Mouse (Mus musculus): ENCODE results near the gene 1110025L11Rik. TPM values are rescaled to one million over a fixed set of nuclear protein-coding genes. Genes with fewer than 3 reads are reported as not detected.

1110025L11Rik gene
- not detected in 2 replicates for polyA plus RNA-seq (2012; rRNA removed)

GRCm38 (mm10) chr16:89063902-89064301 lies at the start of gene 1110025L11Rik:
1110025L11Rik (minus strand) TSS chr16:89064002.

GRCm38 (mm10) chr16:89047783-89048182 lies 16.0 kb downstream of the 1110025L11Rik start, which contains the start of gene Krtap6-5:
Krtap6-5 (minus strand) TSS chr16:89047883.

GRCm38 (mm10) chr16:89041372-89041771 lies 22.4 kb downstream of the 1110025L11Rik start, which contains the start of gene Gm10228:
Gm10228 (minus strand) TSS chr16:89041472.

DNA sequence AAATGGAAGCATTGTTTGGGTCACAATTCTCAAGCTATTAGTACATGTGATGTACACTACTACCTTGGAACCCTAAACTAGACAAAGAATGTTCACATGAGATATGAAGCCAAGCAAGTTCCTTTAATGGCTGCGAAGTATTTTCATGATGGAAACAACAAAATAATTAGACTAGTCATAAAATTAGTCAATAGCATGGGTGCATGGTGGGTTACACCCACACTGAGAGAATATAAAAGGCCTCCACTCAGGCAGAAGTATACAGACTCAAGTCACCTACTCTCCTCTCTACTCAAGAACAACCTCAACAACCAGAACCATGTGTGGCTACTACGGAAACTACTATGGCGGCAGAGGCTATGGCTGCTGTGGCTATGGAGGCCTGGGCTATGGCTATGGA lies 32.4 kb downstream of the 1110025L11Rik start, which contains the start of gene Krtap6-1:
Krtap6-1 (plus strand) TSS at position 301 of the 400 bp plus-strand sequence.

DNA sequence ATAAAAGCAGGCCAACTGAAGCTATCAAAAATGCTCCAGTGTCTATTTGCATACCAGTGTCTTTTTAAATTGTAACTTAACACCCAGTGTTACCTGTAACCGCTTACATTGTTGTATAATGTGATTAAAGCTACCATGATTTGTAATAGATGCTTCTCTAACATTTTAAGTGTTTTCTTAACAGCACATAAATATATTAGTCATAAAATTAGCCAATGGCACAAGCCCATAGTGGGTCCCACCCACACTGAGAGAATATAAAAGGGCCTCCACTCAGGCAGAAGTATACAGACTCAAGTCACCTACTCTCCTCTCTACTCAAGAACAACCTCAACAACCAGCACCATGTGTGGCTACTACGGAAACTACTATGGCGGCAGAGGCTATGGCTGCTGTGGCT lies 48.8 kb downstream of the 1110025L11Rik start, which contains the start of gene Gm10229:
Gm10229 (plus strand) TSS at position 301 of the 400 bp plus-strand sequence.

Other genes starting within 250 kb of the 1110025L11Rik start
- gene Krtap15, start 243.8 kb downstream of the 1110025L11Rik start, polyA plus RNA-seq (2012; rRNA removed) = not detected in 2 replicates
- gene Krtap14, start 237.9 kb downstream of the 1110025L11Rik start, polyA plus RNA-seq (2012; rRNA removed) = not detected in 2 replicates
- not detected in 2 replicates for gene Krtap19-1, start 194.6 kb downstream of the 1110025L11Rik start, polyA plus RNA-seq (2012; rRNA removed)
- gene Krtap19-2, start 189.7 kb downstream of the 1110025L11Rik start, polyA plus RNA-seq (2012; rRNA removed) = not detected in 2 replicates
- not detected in 2 replicates for gene Krtap19-3, start 186.0 kb downstream of the 1110025L11Rik start, polyA plus RNA-seq (2012; rRNA removed)
- not detected in 2 replicates for gene Krtap19-4, start 178.9 kb downstream of the 1110025L11Rik start, polyA plus RNA-seq (2012; rRNA removed)
- gene Krtap19-5, start 167.5 kb downstream of the 1110025L11Rik start, polyA plus RNA-seq (2012; rRNA removed) = not detected in 2 replicates
- gene Krtap19-9b, start 131.7 kb downstream of the 1110025L11Rik start, polyA plus RNA-seq (2012; rRNA removed) = not detected in 2 replicates
- not detected in 2 replicates for gene Krtap16-3, start 101.1 kb downstream of the 1110025L11Rik start, polyA plus RNA-seq (2012; rRNA removed)
- not detected in 2 replicates for gene Krtap22-2, start 53.2 kb downstream of the 1110025L11Rik start, polyA plus RNA-seq (2012; rRNA removed)
- gene Gm10229, start 48.7 kb downstream of the 1110025L11Rik start, polyA plus RNA-seq (2012; rRNA removed) = not detected in 2 replicates
- not detected in 2 replicates for gene Krtap6-1, start 32.3 kb downstream of the 1110025L11Rik start, polyA plus RNA-seq (2012; rRNA removed)
- gene Gm10228, start 22.5 kb downstream of the 1110025L11Rik start, polyA plus RNA-seq (2012; rRNA removed) = not detected in 2 replicates
- not detected in 2 replicates for gene Krtap6-5, start 16.1 kb downstream of the 1110025L11Rik start, polyA plus RNA-seq (2012; rRNA removed)
- not detected in 2 replicates for gene Krtap6-3, start 20.0 kb upstream of the 1110025L11Rik start, polyA plus RNA-seq (2012; rRNA removed)
- gene Gm6358, start 76.8 kb upstream of the 1110025L11Rik start, polyA plus RNA-seq (2012; rRNA removed) = not detected in 2 replicates
- gene Gm10061, start 87.1 kb upstream of the 1110025L11Rik start, polyA plus RNA-seq (2012; rRNA removed) = not detected in 2 replicates
- gene Gm9789, start 94.0 kb upstream of the 1110025L11Rik start, polyA plus RNA-seq (2012; rRNA removed) = not detected in 2 replicates
- gene Gm7735, start 105.5 kb upstream of the 1110025L11Rik start, polyA plus RNA-seq (2012; rRNA removed) = not detected in 2 replicates
- gene 1110057P08Rik, start 110.7 kb upstream of the 1110025L11Rik start, polyA plus RNA-seq (2012; rRNA removed) = not detected in 2 replicates
- gene Krtap20-2, start 141.9 kb upstream of the 1110025L11Rik start, polyA plus RNA-seq (2012; rRNA removed) = not detected in 2 replicates

All from central nervous system, embryonic 11.5 days (tissue).